Mouse (Mus musculus) midbrain, embryonic 16.5 days (tissue): ENCODE results near the gene Emc8. TPM values are rescaled to one million over a fixed set of nuclear protein-coding genes. Genes with fewer than 3 reads are reported as not detected.
"Not testable (repeated sequence)": the region's sequence is repeated elsewhere in the genome, so short reads cannot be mapped to it uniquely, and the experiment has no call there.

Experiments
- ATAC-seq: fragments of 200-750 bp; cut with Nextera tagmentation; 2 replicates; pipeline ENCODE4 v1.8.0; 2017; ENCODE audit warnings: moderate TSS enrichment
- H3K27ac ChIP-seq: fragments of 300-500 bp; sonication (generic); 2 replicates; pipeline ENCODE4 v1.5.1; 2014; ENCODE audit warnings: mild to moderate bottlenecking, low read length, mixed read lengths
- H3K27me3 ChIP-seq: fragments of 300-500 bp; sonication (generic); 2 replicates; pipeline ENCODE4 v1.6.1; 2014; ENCODE audit warnings: low read depth, low read length, mixed read lengths; ENCODE audit not compliant: control insufficient read depth, insufficient read depth
- H3K36me3 ChIP-seq: fragments of 300-500 bp; sonication (generic); 2 replicates; pipeline ENCODE4 v1.6.1; 2014; ENCODE audit warnings: mild to moderate bottlenecking, low read length, moderate library complexity, mixed read lengths; ENCODE audit not compliant: control insufficient read depth, insufficient read depth
- H3K4me1 ChIP-seq: fragments of 300-500 bp; sonication (generic); 2 replicates; pipeline ENCODE4 v1.6.1; 2014; ENCODE audit warnings: mild to moderate bottlenecking, low read length, mixed read lengths; ENCODE audit not compliant: control insufficient read depth, insufficient read depth
- H3K4me2 ChIP-seq: fragments of 300-500 bp; sonication (generic); 2 replicates; pipeline ENCODE4 v1.6.1; 2014; ENCODE audit warnings: mild to moderate bottlenecking, low read length, mixed read lengths
- H3K4me3 ChIP-seq: fragments of 300-500 bp; sonication (generic); 2 replicates; pipeline ENCODE4 v1.5.1; 2014; ENCODE audit warnings: low read depth, mild to moderate bottlenecking, low read length, moderate library complexity, mixed read lengths
- H3K9ac ChIP-seq: fragments of 300-500 bp; sonication (generic); 2 replicates; pipeline ENCODE4 v1.6.1; 2014; ENCODE audit warnings: low read depth, low read length, mixed read lengths
- H3K9me3 ChIP-seq: fragments of 300-500 bp; sonication (generic); replicated peaks from 2 replicates; pipeline ENCODE4 v1.6.1; 2014; ENCODE audit warnings: mild to moderate bottlenecking, low read length, mixed read lengths; ENCODE audit not compliant: control insufficient read depth, poor library complexity, severe bottlenecking
- WGBS: fragments of 180-500 bp; shearing (Covaris S2); extraction: QIAGEN DNeasy Blood & Tissue Kit; methylation state at CpG from one replicate; pipeline ENCODE4 v1.1.7; 2014; 5-methylcytosine and 5-hydroxymethylcytosine counted together
- polyA plus RNA-seq: library from polyadenylated mRNA; unstranded; fragments of >200 nt; fragmentation: Nextera tagmentation; extraction: Ambion mirVana; gene quantifications from 2 replicates; pipeline ENCODE4 v1.2.1, GENCODE M21; 2015

The Emc8 gene
- polyA plus RNA-seq, 1 experiment from 2014 or later, result 99.5 TPM

DNA sequence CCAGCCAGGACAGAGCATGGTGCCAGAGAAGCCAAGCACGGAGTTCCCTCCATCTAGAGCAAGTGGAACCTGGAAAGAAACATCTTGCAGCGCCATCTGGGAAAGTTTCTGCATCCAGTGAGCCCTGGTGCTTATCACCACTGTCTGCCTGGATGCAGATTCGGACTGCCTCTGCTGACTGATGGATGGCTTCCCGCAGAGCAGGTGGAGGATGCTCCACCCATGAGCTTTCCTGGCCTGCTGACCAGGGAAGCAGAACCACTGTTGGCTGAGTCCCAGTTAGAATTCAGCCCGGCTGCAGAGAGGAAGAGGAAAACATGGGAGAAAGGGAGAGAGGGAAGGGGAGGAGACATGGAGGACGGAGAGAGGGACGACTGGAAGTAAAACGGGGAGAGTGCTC, 19.4 kb upstream of the Emc8 start:
- Histone ChIP-seq H3K4me3 (no peak overlapping the region), H3K36me3 (no peaks in the 10 kb centered on the region), H3K9ac (no peak overlapping the region), H3K9me3 (no peaks in the 10 kb centered on the region), H3K27me3 (no peaks in the 10 kb centered on the region), H3K4me2 (no peak overlapping the region), H3K27ac (no peak overlapping the region), H3K4me1 (no peaks in the 10 kb centered on the region)
- no peak for ATAC-seq
- whole genome bisulfite sequencing, result 79% methylated on average over 8 of the region's 8 CpGs

DNA sequence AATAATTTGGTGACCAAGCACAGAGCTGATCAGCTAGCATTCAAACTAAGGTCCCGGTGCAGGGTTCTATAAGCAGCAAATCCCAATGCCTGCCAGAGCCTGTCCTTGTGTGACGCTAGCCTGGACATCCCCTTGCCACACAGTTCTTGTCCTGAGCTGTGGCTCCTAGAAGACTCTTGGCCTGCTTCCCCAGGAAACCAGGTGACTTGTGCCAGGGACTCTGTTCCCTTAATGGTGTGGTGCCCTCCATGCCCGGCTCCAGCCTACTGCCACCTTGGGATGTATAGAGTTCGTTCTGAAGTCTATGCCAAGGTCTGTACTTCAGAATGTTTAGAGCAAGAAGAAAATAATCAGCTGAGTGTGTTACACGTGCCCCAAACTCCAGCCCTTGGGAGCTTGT, 18.2 kb upstream of the Emc8 start:
- ATAC-seq, result no peak

DNA sequence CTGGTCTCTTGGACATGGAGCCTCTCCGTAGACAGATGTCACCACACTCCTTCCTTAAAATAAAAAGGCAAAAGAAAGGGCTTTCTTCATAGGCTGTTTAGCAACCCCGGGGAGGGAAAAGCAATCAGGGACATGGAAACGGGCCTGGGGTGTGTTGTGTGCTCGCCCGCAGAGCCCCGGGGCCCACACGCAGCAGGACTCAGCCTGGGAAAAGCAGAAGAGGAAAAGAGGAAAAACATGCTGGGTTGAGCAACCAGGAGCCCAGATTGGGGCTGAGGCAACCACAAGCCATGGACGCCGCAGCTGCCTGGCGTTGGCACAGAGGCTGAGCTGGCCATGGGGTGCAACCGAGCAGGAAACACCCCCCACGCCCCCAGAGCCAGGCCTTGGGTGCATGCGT, 17.7 kb upstream of the Emc8 start:
- H3K9me3 ChIP-seq, result no peaks in the 10 kb centered on the region
- H3K4me2 ChIP-seq, result no peak overlapping the region
- H3K9ac ChIP-seq, result no peak overlapping the region
- H3K4me1 ChIP-seq, result no peaks in the 10 kb centered on the region
- no peaks in the 10 kb centered on the region for H3K36me3 ChIP-seq
- no peak overlapping the region for H3K4me3 ChIP-seq
- no peak overlapping the region for H3K27ac ChIP-seq
- H3K27me3 ChIP-seq, result no peaks in the 10 kb centered on the region
- 81% methylated on average over 13 of the region's 13 CpGs for WGBS
- ATAC-seq, result no peak

More for the DNA sequence above, 18.2 kb upstream of the Emc8 start:
- Histone ChIP-seq H3K4me1 (no peaks in the 10 kb centered on the region), H3K27me3 (no peaks in the 10 kb centered on the region), H3K36me3 (no peaks in the 10 kb centered on the region), H3K9me3 (no peaks in the 10 kb centered on the region), H3K9ac (no peak overlapping the region), H3K4me2 (no peak overlapping the region), H3K4me3 (no peak overlapping the region), H3K27ac (no peak overlapping the region)
- 83% methylated on average over 5 of the region's 5 CpGs for WGBS

DNA sequence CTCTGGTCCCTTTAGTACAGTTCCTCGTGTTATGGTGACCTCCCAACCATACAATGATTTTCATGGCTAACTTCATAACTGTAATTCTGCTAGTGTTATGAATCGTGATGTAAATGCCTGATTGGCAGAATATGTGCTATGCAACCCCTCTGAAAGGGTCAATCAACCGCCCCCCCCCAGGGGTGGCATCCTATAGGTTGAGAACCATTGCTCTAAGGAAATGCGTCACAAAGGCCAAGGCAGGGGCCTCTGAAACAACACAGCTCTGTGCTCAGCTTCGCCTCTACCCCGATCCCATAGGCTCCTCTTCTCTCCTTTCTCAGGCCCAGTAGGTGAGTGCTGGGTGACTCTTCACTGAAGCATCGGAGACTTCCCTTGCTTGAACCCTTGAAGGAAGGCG, 17.2 kb upstream of the Emc8 start:
- Histone ChIP-seq H3K36me3 (no peaks in the 10 kb centered on the region), H3K4me2 (no peak overlapping the region), H3K27ac (no peak overlapping the region), H3K4me1 (no peaks in the 10 kb centered on the region), H3K9me3 (no peaks in the 10 kb centered on the region), H3K4me3 (no peak overlapping the region), H3K9ac (no peak overlapping the region), H3K27me3 (no peaks in the 10 kb centered on the region)
- ATAC-seq, result no peak
- WGBS, result 82% methylated on average over 8 of the region's 8 CpGs

DNA sequence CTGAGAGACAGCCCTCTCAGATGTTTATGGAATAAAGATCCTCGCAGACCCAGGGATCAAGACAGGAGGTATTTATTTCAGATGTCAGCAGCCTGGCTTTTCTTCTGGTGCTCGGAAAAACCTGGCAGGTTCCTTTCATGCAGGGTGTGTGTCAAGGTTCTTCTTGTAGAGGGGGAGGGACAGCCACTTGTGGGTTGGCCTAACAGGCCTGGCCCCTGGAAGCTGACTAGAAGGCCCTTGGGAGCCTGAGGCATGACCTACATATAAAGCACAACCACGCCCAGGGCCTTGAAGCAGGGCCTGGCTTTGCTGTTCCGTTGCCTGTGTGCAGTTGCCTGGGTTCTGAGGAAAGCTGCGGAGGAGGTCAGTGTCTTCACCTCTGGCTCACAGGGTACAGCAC, 16.7 kb upstream of the Emc8 start:
- Histone ChIP-seq H3K36me3 (no peaks in the 10 kb centered on the region), H3K9me3 (no peaks in the 10 kb centered on the region), H3K27me3 (no peaks in the 10 kb centered on the region), H3K27ac (no peak overlapping the region), H3K4me2 (no peak overlapping the region), H3K9ac (no peak overlapping the region), H3K4me1 (no peaks in the 10 kb centered on the region), H3K4me3 (no peak overlapping the region)
- 77% methylated on average over 5 of the region's 5 CpGs for WGBS
- no peak for ATAC-seq

DNA sequence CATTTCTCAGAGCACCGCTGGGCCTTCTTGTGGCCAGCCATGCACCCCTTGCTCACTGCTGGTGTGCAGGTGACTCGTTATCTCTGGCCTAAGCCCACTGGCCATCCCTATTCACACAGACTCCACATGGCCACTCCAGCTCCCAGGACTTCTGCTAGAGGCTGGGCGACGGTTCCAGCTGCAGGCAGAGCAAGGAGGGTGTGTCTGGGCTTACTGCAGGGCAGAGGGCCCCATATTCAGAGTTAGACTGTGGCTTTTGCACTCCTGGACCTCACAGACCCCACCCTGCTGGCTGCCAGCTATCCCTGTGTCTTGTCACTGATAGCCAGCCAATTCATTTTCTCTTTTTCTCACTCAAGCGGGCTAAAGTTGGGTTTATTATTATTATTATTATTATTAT, 15.7 kb upstream of the Emc8 start:
- Histone ChIP-seq H3K36me3 (no peaks in the 10 kb centered on the region), H3K4me1 (no peaks in the 10 kb centered on the region), H3K27me3 (no peaks in the 10 kb centered on the region), H3K4me3 (no peak overlapping the region), H3K27ac (no peak overlapping the region), H3K9me3 (no peaks in the 10 kb centered on the region), H3K4me2 (no peak overlapping the region), H3K9ac (no peak overlapping the region)
- WGBS, result 70% methylated on average over 5 of the region's 5 CpGs
- no peak for ATAC-seq

DNA sequence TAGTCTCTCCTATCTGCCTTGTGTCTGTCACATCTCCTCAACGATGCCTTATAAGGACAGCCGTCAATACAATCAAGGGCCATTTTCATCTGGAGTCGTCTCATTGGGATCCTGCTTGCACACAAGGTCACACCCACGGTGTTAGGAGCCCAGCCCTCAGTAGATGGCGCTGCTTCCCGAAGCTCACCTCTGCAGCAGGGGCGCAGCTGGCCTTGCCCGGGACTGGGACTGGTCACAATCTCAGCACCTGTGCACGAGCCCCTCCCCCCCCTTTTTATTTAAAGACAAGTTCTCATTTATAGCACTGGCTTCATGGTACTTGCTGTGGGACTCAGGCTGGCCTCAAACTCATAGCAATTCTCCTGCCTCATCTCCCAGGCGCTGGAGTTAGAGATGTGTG, 15.2 kb upstream of the Emc8 start:
- Histone ChIP-seq H3K4me3 (no peak overlapping the region), H3K27ac (no peak overlapping the region), H3K27me3 (no peaks in the 10 kb centered on the region), H3K4me2 (no peak overlapping the region), H3K9me3 (no peaks in the 10 kb centered on the region), H3K36me3 (no peaks in the 10 kb centered on the region), H3K9ac (no peak overlapping the region), H3K4me1 (no peaks in the 10 kb centered on the region)
- WGBS, result 16% methylated on average over 10 of the region's 10 CpGs
- ATAC-seq, result no peak

DNA sequence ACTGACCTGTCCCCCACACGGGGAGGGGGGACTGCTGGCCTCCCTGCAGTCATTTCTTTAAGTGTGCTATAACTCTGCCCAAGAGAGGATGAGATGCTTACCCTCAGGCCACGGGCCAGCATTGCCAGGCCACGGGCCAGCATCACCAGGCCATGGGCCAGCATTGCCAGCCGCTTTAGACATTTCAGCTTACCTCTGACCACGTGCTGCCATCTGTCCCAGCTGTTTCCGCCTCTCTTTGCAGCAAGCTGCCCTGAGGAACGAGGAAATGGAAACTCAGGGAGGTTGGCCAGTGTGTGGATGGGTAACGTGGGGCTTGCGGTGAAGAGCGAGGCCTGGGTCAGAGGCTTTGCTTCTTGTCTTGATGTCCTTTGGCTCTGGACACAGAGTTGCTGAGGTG, 12.7 kb upstream of the Emc8 start:
- Histone ChIP-seq H3K4me2 (no peak overlapping the region), H3K9ac (no peak overlapping the region), H3K4me3 (no peak overlapping the region), H3K27me3 (no peaks in the 10 kb centered on the region), H3K9me3 (no peaks in the 10 kb centered on the region), H3K27ac (no peak overlapping the region), H3K36me3 (no peaks in the 10 kb centered on the region), H3K4me1 (no peaks in the 10 kb centered on the region)
- no peak for ATAC-seq
- WGBS, result 78% methylated on average over 10 of the region's 10 CpGs

DNA sequence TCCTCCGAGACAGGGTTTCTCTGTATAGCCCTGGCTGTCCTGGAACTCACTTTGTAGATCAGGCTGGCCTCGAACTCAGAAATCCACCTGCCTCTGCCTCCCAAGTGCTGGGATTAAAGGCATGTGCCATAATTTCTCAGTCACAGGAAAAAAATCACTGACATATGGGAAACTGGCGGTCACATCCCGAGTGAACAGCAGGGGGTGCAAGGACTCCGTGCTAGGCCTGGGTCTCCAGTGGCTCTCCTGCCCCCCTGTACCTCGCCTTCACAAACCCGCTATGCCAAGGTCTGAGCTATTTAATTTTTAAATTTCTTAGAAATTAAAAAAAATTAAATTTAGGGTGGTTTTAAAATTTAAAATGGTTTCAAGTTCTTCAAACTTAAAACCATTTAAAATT, 12.0 kb upstream of the Emc8 start:
- H3K27me3 ChIP-seq, H3K9ac ChIP-seq, H3K27ac ChIP-seq, H3K9me3 ChIP-seq, H3K4me2 ChIP-seq, ATAC-seq, H3K4me1 ChIP-seq, H3K36me3 ChIP-seq, H3K4me3 ChIP-seq: not testable (repeated sequence)
- 56% methylated on average over 7 of the region's 7 CpGs for WGBS
